Mouse (Mus musculus) gastrocnemius, postnatal 14 days (tissue): ENCODE results near the gene Cox7a2. TPM values are rescaled to one million over a fixed set of nuclear protein-coding genes. Genes with fewer than 3 reads are reported as not detected.

Experiments
- DNase-seq: peaks from one replicate; pipeline ENCODE4 v3.0.0; 2021; ENCODE audit warnings: mixed read lengths
- intact Hi-C: fragments of 180-260 bp; cut with DNase I; formaldehyde crosslinking; loops from one replicate; pipeline ENCODE4 v1.15.1; 2025; ENCODE audit warnings: low total_unique reads
- long read RNA-seq, 2 experiments: library from polyadenylated mRNA; stranded (forward); transcript quantifications; one replicate each; pipeline ENCODE4 v2.0.0; 2021
- total RNA-seq, 2 experiments: library from RNA; stranded (reverse); gene quantifications; 2 replicates each; pipeline ENCODE4 v1.2.3; 2021

The Cox7a2 gene
- 100 to 1,000 TPM; 494 to 598 TPM for total RNA-seq
- long read RNA-seq, experiment 1, transcript Cox7a2-201 (4 exons, 659 nt) = major isoform, 794 of 836 reads
- long read RNA-seq, experiment 1, partial matches to known transcripts = 2 of 836 reads
- long read RNA-seq, experiment 1, other reads (novel, unspliced or antisense) = 38 of 836 reads
- long read RNA-seq, experiment 2, transcript Cox7a2-201 (4 exons, 659 nt) = major isoform, 924 of 992 reads
- long read RNA-seq, experiment 2, partial matches to known transcripts = 3 of 992 reads
- long read RNA-seq, experiment 2, other reads (novel, unspliced or antisense) = 61 of 992 reads

- intact Hi-C loops = no loop called here
Measured at GRCm38 (mm10) chr9:79759385-79760005, at the start of gene Cox7a2. TSS of gene Cox7a2 (minus strand) at chr9:79759878.

DNA sequence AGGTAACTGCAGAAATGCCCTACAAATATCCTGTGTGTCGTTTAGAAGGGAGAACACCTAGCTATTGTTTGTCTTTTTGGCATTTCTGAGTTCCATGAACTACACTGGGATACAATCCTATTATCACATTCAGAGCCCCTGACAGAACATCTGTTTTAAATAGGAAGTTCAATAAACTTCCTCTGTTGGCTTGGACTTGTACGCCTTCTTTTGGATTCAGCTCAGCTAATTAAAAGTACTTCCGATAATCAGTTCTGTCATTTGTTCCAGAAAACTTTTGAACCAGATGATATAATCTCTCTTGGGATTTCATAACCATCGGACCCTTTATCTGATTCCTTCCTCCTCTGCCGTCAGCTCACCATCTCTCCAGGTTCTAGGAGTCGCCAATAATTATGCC lies 49.7 kb upstream of the Cox7a2 start:
- intact Hi-C loops = loop anchor here (1.0 kb wide), 1 partner anchor 193 kb away; no protein-coding TSS in a partner anchor
- no peak for DNase-seq

More at GRCm38 (mm10) chr9:79759385-79760005, at the start of gene Cox7a2:
- DNase-seq = peak; percentile 96

- DNase-seq = no peak
Measured at GRCm38 (mm10) chr9:79807178-79807577, 47.5 kb upstream of the Cox7a2 start.

DNA sequence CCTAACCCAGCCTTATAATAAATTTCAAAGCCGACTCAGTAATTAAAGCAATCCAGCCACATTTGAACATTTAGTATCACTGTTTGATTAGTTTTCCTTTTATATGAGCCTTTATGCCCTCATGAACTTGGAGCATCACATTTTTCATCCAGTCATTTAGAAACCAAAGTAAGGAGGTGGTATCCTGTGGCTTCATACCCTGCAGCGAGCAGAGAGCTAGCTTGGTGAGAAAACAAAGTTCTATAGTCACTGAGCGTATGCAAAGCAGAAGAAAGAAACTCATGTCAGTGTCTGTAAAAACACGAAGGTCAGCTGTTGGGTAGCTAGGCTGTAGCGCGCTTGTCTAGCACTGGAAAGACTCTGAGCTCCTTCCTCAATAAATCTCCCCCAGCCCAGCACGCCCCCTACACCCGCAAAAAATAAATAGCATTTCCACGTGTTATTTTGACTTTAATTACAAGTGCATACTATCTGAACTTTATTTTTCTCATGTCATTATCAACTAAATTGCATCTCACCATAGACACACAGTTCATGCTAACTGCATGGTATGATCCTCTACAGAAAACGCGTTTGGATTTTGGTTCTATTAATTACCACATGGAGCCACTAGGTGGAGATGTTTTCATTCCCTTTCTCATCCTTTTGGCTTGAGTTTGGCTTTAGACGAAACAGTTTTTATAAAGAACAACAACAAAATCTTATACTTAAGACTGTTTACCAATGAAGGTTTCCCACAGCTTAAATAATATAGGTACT lies 46.8 kb upstream of the Cox7a2 start:
- intact Hi-C loops = no loop called here
- DNase-seq = no peak

More at GRCm38 (mm10) chr9:79807178-79807577, 47.5 kb upstream of the Cox7a2 start:
- intact Hi-C loops = no loop called here

- DNase-seq = no peak
- intact Hi-C loops = no loop called here
Measured at GRCm38 (mm10) chr9:79805426-79805825, 45.7 kb upstream of the Cox7a2 start.

GRCm38 (mm10) chr9:79796461-79797135 lies 36.9 kb upstream of the Cox7a2 start:
- DNase-seq = no peak
- intact Hi-C loops = no loop called here

- DNase-seq = no peak
- intact Hi-C loops = no loop called here
Measured at GRCm38 (mm10) chr9:79795076-79795475, 35.4 kb upstream of the Cox7a2 start.

DNA sequence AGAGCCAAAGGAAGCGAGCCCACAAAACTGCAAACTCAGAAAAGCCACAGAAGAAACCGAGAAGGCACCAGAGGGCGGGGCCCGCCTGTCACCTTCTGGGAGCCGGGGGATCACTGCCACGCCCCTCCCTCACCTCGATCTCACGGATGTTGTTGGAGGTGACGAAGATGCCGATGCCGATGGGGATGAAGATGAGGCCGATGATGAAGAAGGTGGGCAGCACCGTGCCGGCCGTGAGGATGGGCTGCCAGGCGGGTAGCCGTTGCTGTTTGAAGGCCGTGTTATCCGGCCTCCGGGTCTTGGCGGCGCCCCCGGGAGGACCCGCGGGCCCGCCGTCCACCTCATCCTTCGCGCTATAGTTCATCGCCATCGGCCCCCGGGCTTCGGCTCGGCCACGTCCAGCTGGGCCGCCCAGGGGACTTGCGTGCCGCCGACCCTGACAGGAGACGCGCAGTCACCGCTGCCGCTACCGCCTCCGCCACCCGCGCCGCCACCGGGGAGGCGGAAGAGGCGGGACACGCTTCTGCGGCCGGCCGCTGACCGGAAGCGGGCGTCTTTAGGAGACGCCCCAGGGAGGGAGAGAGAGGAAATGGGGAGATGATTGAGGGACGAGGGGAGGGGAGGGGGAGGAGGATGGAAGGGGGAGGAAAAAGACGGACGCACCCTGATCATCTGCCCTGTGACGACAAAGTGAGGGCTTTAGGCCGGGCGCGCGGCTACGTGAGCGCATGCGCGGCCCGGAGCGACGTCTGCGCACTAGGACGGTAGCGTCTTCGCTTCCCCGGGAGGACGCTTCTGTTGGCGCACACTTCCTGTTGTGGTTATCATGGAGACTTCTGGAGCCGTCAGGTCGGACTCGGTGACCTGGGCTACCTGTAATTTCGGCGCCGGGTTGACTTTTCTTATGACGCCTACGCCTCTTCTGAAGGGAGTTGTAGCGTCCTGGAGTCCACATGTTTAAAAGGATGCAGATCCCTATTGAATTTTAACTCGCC lies 33.5 kb upstream of the Cox7a2 start, which contains the start of gene Tmem30a:
Gene Tmem30a, minus strand, starts transcription at position 667 of the 995 bp plus-strand sequence.
- intact Hi-C loops = no loop called here
- peak; percentile 95 for DNase-seq

DNA sequence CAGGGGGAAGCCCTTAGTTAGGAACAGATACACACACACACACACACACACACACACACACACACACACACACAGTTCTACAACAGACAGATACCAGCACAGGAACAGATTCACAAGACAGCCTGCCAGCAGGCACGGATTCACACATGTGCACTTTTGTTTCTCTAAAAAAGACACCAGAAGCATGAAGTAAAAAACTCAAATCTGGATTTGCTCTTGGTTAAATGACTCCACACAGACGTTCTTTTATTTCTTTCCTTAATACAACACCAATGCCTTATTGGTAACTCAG lies 26.1 kb upstream of the Cox7a2 start:
- no peak for DNase-seq
- intact Hi-C loops = no loop called here

DNA sequence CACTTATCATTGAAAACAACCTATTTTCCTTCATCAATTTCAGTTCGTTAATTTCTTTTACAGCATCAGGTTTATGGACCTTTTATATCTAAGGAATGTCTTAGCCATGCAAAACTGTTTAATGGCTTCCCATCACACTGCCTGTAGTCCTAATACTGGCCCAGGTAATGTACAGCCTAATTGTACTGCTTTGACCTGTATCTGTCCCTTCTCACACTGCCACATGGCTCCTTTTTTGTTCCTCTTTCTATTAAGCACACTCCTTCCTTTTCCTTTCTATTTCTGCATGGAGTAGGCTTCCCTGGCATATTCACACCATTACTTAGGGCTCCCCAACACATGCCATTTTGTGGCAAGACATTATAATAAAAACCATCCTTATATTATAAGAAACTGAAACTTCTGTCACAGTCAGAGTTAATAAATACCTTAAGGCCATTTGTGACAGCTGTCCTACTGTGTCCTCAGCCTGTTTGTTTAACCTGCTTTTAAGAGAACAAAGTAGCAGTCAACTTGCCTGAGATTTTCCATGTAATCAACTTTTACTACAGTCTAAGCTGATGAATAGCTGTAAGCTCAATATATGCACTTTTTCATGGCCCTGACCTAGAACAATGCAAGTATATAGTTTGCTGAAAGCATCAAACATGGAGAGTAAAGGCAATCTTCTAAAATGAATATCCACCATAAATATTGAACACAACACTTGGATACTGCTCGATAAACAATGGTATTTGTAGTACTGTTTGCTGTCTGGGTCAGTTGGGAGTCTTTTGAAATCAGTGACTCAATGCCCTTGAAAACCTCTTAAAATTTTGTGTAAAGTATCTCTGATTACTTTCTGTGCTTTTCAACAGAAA lies 25.5 kb upstream of the Cox7a2 start:
- intact Hi-C loops = no loop called here
- DNase-seq = no peak

DNA sequence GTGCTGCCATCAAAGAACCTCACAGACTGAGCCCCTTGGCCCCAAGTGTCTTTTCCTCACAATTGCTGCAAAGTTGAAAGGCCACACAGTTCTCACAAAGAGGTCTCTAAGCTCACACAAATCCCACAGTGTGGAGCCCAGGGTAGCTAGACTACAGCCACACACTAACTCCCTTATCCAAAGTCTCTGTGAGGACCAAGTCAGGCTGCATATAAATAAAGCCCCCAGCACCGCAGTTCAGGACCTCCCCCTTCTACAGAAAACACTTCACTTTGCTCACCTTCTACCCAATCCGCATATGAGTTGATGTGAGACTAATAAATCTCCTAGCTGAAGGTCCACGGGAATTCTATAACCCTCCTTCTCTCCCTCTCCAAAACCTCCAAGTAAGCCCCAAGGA lies 24.8 kb upstream of the Cox7a2 start:
- no peak for DNase-seq
- intact Hi-C loops = no loop called here

DNA sequence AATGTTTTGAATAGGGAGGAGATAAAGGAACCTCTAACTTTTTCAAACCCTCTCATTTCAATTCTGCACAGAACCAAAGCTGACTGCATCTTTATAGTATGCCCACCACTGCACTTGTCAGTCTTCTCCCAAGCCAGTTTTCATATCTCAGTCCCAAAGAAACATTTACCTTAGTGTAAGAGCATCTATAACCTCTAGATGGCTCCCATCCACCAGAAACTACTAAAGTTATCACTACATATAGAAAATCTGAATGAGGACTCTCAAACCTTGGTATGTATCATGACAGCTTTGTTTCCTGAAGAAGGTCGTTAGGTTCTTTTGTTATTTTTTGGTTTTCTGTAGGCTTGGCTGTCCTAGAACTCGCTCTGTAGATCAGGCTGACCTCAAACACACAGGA lies 19.7 kb upstream of the Cox7a2 start:
- DNase-seq = no peak
- intact Hi-C loops = no loop called here

- intact Hi-C loops = no loop called here
Measured at GRCm38 (mm10) chr9:79766991-79767545, 7.4 kb upstream of the Cox7a2 start.

DNA sequence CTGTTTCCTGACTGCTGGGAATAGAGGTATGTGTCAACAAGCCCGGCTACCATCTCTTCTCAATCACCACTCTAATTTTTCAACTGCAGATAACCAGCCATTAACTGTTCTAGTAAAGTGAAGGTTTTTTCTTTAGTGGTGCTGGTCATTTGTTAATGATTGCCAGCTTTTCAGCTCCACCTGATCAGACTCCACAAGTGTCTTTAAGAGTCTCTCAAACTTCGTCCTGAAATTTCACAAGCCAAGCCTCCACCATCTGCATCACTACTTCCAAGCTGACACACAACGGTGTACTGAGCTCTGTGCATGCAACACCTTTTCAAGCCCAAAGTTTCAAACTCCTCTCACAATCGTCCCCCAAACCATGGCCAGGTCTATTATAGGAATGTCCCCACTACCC lies 5.7 kb upstream of the Cox7a2 start:
- intact Hi-C loops = no loop called here
- no peak for DNase-seq

More at GRCm38 (mm10) chr9:79766991-79767545, 7.4 kb upstream of the Cox7a2 start:
- no peak for DNase-seq

DNA sequence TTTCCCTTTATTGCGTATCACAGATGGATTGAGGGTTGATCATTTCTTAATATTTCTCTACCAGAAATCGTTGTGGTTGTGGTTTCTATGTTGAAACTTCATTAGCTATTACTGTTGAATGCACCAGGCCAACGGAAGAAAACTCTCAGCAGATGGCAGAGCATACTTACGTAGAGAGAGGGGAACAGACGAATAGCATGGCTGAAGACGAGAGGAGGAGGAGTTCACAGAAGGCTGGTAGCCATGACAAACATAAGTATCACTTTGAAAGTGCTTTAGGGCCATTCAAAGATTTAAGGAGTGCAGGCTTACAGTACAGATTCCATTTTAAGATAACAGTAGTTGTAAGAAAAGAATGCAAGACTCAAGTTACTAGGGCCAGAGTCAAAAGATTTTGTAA lies 2.8 kb upstream of the Cox7a2 start:
- intact Hi-C loops = no loop called here
- no peak for DNase-seq

- intact Hi-C loops = no loop called here
- no peak for DNase-seq
Measured at GRCm38 (mm10) chr9:79760076-79760475, 398 bp upstream of the Cox7a2 start.

DNA sequence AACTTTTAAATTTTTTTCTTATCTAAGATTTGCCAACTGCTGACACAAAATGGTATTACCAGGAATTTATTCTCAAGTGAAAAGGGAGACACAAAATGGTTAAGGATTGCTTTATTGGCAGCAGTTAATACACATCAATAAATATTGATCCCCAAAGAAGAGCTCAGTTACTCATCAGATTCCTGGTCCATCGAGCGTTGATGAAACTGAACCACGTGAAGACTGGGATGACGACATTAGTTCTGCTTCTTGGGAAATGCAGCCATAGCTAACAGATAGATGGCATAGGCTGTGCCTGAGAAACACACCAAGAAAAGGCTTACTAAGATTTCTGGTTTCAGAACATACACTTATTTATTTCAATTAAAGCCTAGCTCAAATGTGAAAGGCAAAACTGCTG lies 4.4 kb downstream of the Cox7a2 start:
- DNase-seq = no peak
- intact Hi-C loops = no loop called here

DNA sequence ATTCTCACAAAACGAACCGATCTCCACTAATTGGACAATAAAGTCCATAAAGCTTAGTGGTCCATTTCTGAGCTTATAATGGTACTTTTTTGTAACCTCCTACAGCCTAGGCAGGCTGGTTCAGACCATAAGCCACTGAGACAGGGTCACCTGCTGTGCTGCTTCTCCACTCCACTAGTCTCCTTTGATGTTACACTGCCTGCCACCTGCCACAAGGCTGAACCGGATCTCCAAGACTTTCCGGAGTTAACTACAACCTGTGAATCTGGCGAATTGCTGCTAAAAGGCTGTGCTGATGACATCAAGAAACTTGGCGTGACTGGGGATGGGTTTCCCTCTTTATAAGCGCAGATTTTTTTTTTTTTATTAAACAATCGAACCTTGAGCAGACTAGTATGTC lies 7.8 kb downstream of the Cox7a2 start:
- intact Hi-C loops = no loop called here

More for the DNA sequence above, 7.8 kb downstream of the Cox7a2 start:
- no peak for DNase-seq
